Mouse (Mus musculus) hindbrain, embryonic 11.5 days (tissue): ENCODE results near the gene Camkmt. TPM values are rescaled to one million over a fixed set of nuclear protein-coding genes. Genes with fewer than 3 reads are reported as not detected.

Experiments
- polyA plus RNA-seq: library from polyadenylated mRNA; unstranded; fragments of >200 nt; fragmentation: Nextera tagmentation; extraction: Ambion mirVana; gene quantifications from 2 replicates; pipeline ENCODE4 v1.2.1, GENCODE M21; 2014

Camkmt gene
- polyA plus RNA-seq, 1 experiment from 2014 or later, result 16.7 TPM

Other genes starting within 250 kb of the Camkmt start
- 90.7 and 101 TPM in 2 replicates for gene Ppm1b, start 133.8 kb upstream of the Camkmt start, polyA plus RNA-seq
- 0.20 and 0.49 TPM in 2 replicates for gene Slc3a1, start 62.2 kb upstream of the Camkmt start, polyA plus RNA-seq
- 55.2 and 64.8 TPM in 2 replicates for gene Prepl, start 311 bp upstream of the Camkmt start, polyA plus RNA-seq